ENCODE assay signal across 13 mouse cellular contexts in genomic region chr1:106274561-106275001, GRCm38 (mm10).
DNase-seq lines count a peak whose midpoint lies in the region; ATAC-seq lines count a peak whose summit lies in the region.
"Had no signal": no experiment of that assay in that cellular context is flagged by ENCODE, and none has a peak within 500 bp of the region (broad histone marks: within the 10 kb centered on the region; RNA-seq: fewer than 3 reads in every experiment).

No protein-coding gene starts in this region.

- 17% methylated on average over 10 of the region's 10 CpGs for WGBS in kidney, embryonic 14.5 days
- 30% methylated on average over 10 of the region's 10 CpGs for WGBS in hindbrain, embryonic 16.5 days

- H3K36me3 ChIP-seq in kidney, embryonic 14.5 days (ENCODE audit: control insufficient read depth, insufficient read depth, low read length) = no peaks in the 10 kb centered on the region
- no peaks in the 10 kb centered on the region for H3K36me3 ChIP-seq in hindbrain, embryonic 16.5 days (ENCODE audit: control insufficient read depth, insufficient read depth, low read length)
- H3K36me3 ChIP-seq: lung, embryonic 15.5 days had no signal

- ATAC-seq in kidney, embryonic 14.5 days (ENCODE audit: low FRiP score, low TSS enrichment) = peak; percentile 66
- peak; percentile 40 for ATAC-seq in hindbrain, embryonic 16.5 days
- ATAC-seq in inflammation-experienced regulatory T-cells, adult 6 months = no peak
- ATAC-seq: intestine, embryonic 16.5 days had no signal

- H3K4me2 ChIP-seq in kidney, embryonic 14.5 days (replicated peaks; ENCODE audit: low read depth, low read length) = no peak overlapping the region; the same call in 1 of the 2 replicates
- H3K4me2 ChIP-seq in hindbrain, embryonic 16.5 days (ENCODE audit: low read length) = 0 out of 2 replicates have a peak overlapping the region, but pooled peaks have one; percentile 32
- H3K4me2 ChIP-seq: lung, embryonic 15.5 days had no signal

- H3K9ac ChIP-seq in kidney, embryonic 14.5 days (ENCODE audit: low read depth, low read length) = no peak overlapping the region
- H3K9ac ChIP-seq in hindbrain, embryonic 16.5 days (ENCODE audit: low read depth, low read length) = no peak overlapping the region
- H3K9ac ChIP-seq: lung, embryonic 15.5 days had no signal

- no peak overlapping the region for H3K4me3 ChIP-seq in kidney, embryonic 14.5 days (ENCODE audit: low read length)
- H3K4me3 ChIP-seq in hindbrain, embryonic 16.5 days (ENCODE audit: low read length) = no peak overlapping the region
- H3K4me3 ChIP-seq: lung, embryonic 15.5 days had no signal

- H3K27ac ChIP-seq in kidney, embryonic 14.5 days (ENCODE audit: low read depth, low read length) = no peak overlapping the region
- peak overlapping the region; percentile 31; the same call in 1 of the 2 replicates for H3K27ac ChIP-seq in hindbrain, embryonic 16.5 days (ENCODE audit: low read depth, low read length)

- H3K27me3 ChIP-seq in kidney, embryonic 14.5 days (ENCODE audit: control insufficient read depth, insufficient read depth, low read length) = no peaks in the 10 kb centered on the region
- no peaks in the 10 kb centered on the region for H3K27me3 ChIP-seq in hindbrain, embryonic 16.5 days (replicated peaks; ENCODE audit: control insufficient read depth, insufficient read depth, low read length)
- H3K27me3 ChIP-seq: lung, embryonic 15.5 days had no signal

- H3K9me3 ChIP-seq in kidney, embryonic 14.5 days (ENCODE audit: control insufficient read depth, low read length) = no peaks in the 10 kb centered on the region
- H3K9me3 ChIP-seq in hindbrain, embryonic 16.5 days (ENCODE audit: control insufficient read depth, low read length) = no peaks in the 10 kb centered on the region
- H3K9me3 ChIP-seq: lung, embryonic 15.5 days had no signal

- DNase-seq in kidney, adult 18-20 months = no peak
- peak; percentile 54 for DNase-seq in A20 (ENCODE audit: low read depth, low spot score)
- DNase-seq in R1 (ENCODE audit: low read depth, low spot score) = peak; percentile 26
- no peak for DNase-seq in gastrocnemius, postnatal 25 days
- no peak for DNase-seq in embryo, embryonic 10.5 days (ENCODE audit: low spot score)
- DNase-seq: cerebellum, adult 8-10 months; spleen, adult 18-20 months; thymus, postnatal 36 days had no signal

- peaks cover 14% of the 10 kb centered on the region for H3K4me1 ChIP-seq in kidney, embryonic 14.5 days (ENCODE audit: control insufficient read depth, insufficient read depth, low read length)
- peaks cover 17% of the 10 kb centered on the region for H3K4me1 ChIP-seq in hindbrain, embryonic 16.5 days (ENCODE audit: control insufficient read depth, insufficient read depth, low read depth, low read length)

Comparison
In these comparisons a context has a peak if more than half of its experiments do, and no peak if none do; other contexts are left out.
1. DNase-seq: peak in A20 (single experiment) and R1 (single experiment); none in kidney, adult 18-20 months (single experiment), gastrocnemius, postnatal 25 days (single experiment) and embryo, embryonic 10.5 days (single experiment).